Mouse (Mus musculus): ENCODE data around the gene Mnat1. TPM values are rescaled to one million over a fixed set of nuclear protein-coding genes. Genes with fewer than 3 reads are reported as not detected.

Gene Mnat1
- total and polyA plus RNA-seq, 3 experiments, result 39.4 to 69.0 (median 64.2) TPM

GRCm38 (mm10) chr12:73308711-73309110 is 185.2 kb downstream of the Mnat1 start:
- H3K4me3 ChIP-seq (replicated peaks in 1 of 3; ENCODE audit: low read depth in 2 of 3, low read length in 2 of 3, poor library complexity in 1 of 3), result no peak overlapping the region
- H3K27ac ChIP-seq (ENCODE audit: insufficient read depth, low read depth), result no peak overlapping the region
- TF ChIP-seq PAX5 (IDR thresholded peaks at IDR 0.05; ENCODE audit: low read length), result no peak
- no peak for TF ChIP-seq NRF1 (IDR thresholded peaks at IDR 0.05; ENCODE audit: low read depth, low read length)
- TF ChIP-seq ZC3H11A (IDR thresholded peaks at IDR 0.05; ENCODE audit: low read depth, low read length), result no peak
- no peak for TF ChIP-seq ELF1 (IDR thresholded peaks at IDR 0.05; ENCODE audit: low read depth, low read length)
- no peak for TF ChIP-seq SIN3A (IDR thresholded peaks at IDR 0.05; ENCODE audit: low read length)
- no peak for TF ChIP-seq MAFK (IDR thresholded peaks at IDR 0.05; ENCODE audit: insufficient replicate concordance, low read length)
- H3K4me2 ChIP-seq (ENCODE audit: insufficient read depth, low read depth, poor library complexity, severe bottlenecking), result no peak overlapping the region
- H3K9me3 ChIP-seq (replicated peaks; ENCODE audit: low read length), result no peaks in the 10 kb centered on the region
- H3K36me3 ChIP-seq (replicated peaks in 1 of 2; ENCODE audit: control insufficient read depth in 1 of 2, insufficient read depth in 1 of 2, low read length in 1 of 2), result peaks cover 5 to 27% of the 10 kb centered on the region in 2 experiments
- in situ Hi-C loops (cut with MboI; ENCODE audit: low pct_ligation_motif_present, low pct_unique_long_range_greater_than_20kb, low sequenced_read_pairs) (loop anchor here (25.0 kb wide), 1 partner anchor 271 kb away; no protein-coding TSS in a partner anchor), dilution Hi-C loops (cut with MboI; ENCODE audit: extremely low pct_ligation_motif_present, extremely low pct_unique_long_range_greater_than_20kb, low sequenced_read_pairs) (no loop called here)
- no peaks in the 10 kb centered on the region for H3K4me1 ChIP-seq (ENCODE audit: control insufficient read depth in 1 of 2, insufficient read depth in 2 of 2)
- no peak overlapping the region for H3K9ac ChIP-seq (ENCODE audit: insufficient read depth, low read depth)
- DNase-seq (ENCODE audit: extremely low read depth), result no peak
- H3K79me2 ChIP-seq (replicated peaks; ENCODE audit: control insufficient read depth, extremely low read depth, insufficient read depth, poor library complexity, severe bottlenecking), result no peaks in the 10 kb centered on the region
- no peaks in the 10 kb centered on the region for H3K27me3 ChIP-seq (replicated peaks)

DNA sequence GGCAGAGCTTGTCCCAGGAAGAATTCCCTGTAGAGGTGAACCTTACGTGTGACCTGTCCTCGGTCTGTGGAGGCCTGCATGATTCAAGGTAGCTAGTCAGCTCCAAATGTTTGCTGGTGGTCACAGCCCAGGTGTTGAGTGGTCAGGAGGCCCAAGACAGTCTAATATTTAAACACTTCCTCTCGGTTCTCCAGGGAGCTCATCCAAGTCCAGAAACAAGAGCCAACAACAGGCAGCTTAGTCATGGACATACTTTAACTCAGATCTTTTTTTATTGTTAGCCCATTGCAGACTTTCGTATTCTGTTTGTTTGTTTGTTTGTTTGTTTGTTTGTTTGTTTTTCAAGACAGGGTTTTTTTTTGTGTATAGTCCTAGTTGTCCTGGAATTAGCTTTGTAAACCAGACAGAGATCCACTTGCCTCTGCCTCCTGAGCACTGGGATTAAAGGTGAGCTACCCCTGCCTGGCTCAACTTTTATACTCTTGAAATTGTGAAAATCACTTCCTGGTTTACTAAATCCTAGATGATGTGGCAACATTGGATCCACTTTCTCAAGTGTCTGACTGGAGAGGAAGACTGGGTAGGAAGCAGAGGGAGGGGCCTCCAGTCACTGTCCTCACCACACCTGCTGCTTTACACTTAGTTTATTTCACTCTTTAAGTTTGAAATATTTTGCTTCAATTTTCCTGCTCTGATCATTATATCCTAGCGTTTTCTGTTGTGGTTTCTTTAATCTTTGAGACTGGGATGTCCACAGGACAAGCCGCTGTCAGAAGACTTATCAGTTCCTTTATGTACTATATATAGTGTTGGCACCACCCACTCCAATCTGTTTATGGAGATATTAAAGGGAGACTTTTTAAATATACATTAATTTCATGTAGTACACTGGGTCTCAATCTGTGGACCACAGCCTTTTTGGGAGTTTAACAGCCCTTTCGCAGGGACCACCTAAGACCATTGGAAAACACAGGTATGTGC is 194.5 kb downstream of the Mnat1 start:
- in situ Hi-C loops (cut with MboI; ENCODE audit: low pct_ligation_motif_present, low pct_unique_long_range_greater_than_20kb, low sequenced_read_pairs) (loop anchor here (25.0 kb wide), 1 partner anchor 281 kb away; no protein-coding TSS in a partner anchor), dilution Hi-C loops (cut with MboI; ENCODE audit: extremely low pct_ligation_motif_present, extremely low pct_unique_long_range_greater_than_20kb, low sequenced_read_pairs) (no loop called here)
- Histone ChIP-seq H3K27me3 (replicated peaks) (no peaks in the 10 kb centered on the region), H3K4me3 (replicated peaks in 1 of 3; ENCODE audit: low read depth in 2 of 3, low read length in 2 of 3, poor library complexity in 1 of 3) (no peak overlapping the region), H3K9me3 (replicated peaks; ENCODE audit: low read length) (no peaks in the 10 kb centered on the region), H3K27ac (ENCODE audit: insufficient read depth, low read depth) (no peak overlapping the region), H3K79me2 (replicated peaks; ENCODE audit: control insufficient read depth, extremely low read depth, insufficient read depth, poor library complexity, severe bottlenecking) (no peaks in the 10 kb centered on the region), H3K4me1 (ENCODE audit: control insufficient read depth in 1 of 2, insufficient read depth in 2 of 2) (peaks cover 0 to 10% of the 10 kb centered on the region in 2 experiments; a peak in 2 of 4 replicates), H3K36me3 (replicated peaks in 1 of 2; ENCODE audit: control insufficient read depth in 1 of 2, insufficient read depth in 1 of 2, low read length in 1 of 2) (peaks cover 6 to 13% of the 10 kb centered on the region in 2 experiments), H3K4me2 (ENCODE audit: insufficient read depth, low read depth, poor library complexity, severe bottlenecking) (no peak overlapping the region), H3K9ac (ENCODE audit: insufficient read depth, low read depth) (no peak overlapping the region)
- no peak for TF ChIP-seq ZNF384 (IDR thresholded peaks at IDR 0.05; ENCODE audit: low read depth, low read length)
- no peak for DNase-seq (ENCODE audit: extremely low read depth)

Other genes with a start within 250 kb of the Mnat1 start
- 0.04 and 0.13 TPM in 2 replicates for gene Six6, start 183.8 kb upstream of the Mnat1 start, total RNA-seq (2012; rRNA removed)
- not detected in 2 replicates for gene Six6, start 183.8 kb upstream of the Mnat1 start, total RNA-seq (2014; rRNA removed)
- 0.61 and 0.87 TPM in 2 replicates for gene Six6, start 183.8 kb upstream of the Mnat1 start, polyA plus RNA-seq (2012; ENCODE audit: insufficient read length, low read depth)
- gene 4930447C04Rik, start 182.9 kb upstream of the Mnat1 start, total RNA-seq (2012; rRNA removed), result 0.55 and 0.89 TPM in 2 replicates
- 0.52 and 0.74 TPM in 2 replicates for gene 4930447C04Rik, start 182.9 kb upstream of the Mnat1 start, total RNA-seq (2014; rRNA removed)
- 0.74 and 0.85 TPM in 2 replicates for gene 4930447C04Rik, start 182.9 kb upstream of the Mnat1 start, polyA plus RNA-seq (2012; ENCODE audit: insufficient read length, low read depth)
- gene Six1, start 69.8 kb upstream of the Mnat1 start, total RNA-seq (2012; rRNA removed), result 8.1 and 9.5 TPM in 2 replicates
- gene Six1, start 69.8 kb upstream of the Mnat1 start, total RNA-seq (2014; rRNA removed), result 7.6 and 7.9 TPM in 2 replicates
- 16.1 and 16.5 TPM in 2 replicates for gene Six1, start 69.8 kb upstream of the Mnat1 start, polyA plus RNA-seq (2012; ENCODE audit: insufficient read length, low read depth)
- gene Six4, start 10.3 kb upstream of the Mnat1 start, total RNA-seq (2012; rRNA removed), result 2.0 and 2.4 TPM in 2 replicates
- 2.2 and 2.4 TPM in 2 replicates for gene Six4, start 10.3 kb upstream of the Mnat1 start, total RNA-seq (2014; rRNA removed)
- gene Six4, start 10.3 kb upstream of the Mnat1 start, polyA plus RNA-seq (2012; ENCODE audit: insufficient read length, low read depth), result 1.9 and 2.5 TPM in 2 replicates
- gene Trmt5, start 163.0 kb downstream of the Mnat1 start, total RNA-seq (2012; rRNA removed), result 21.9 and 26.3 TPM in 2 replicates
- gene Trmt5, start 163.0 kb downstream of the Mnat1 start, total RNA-seq (2014; rRNA removed), result 51.3 and 57.7 TPM in 2 replicates
- gene Trmt5, start 163.0 kb downstream of the Mnat1 start, polyA plus RNA-seq (2012; ENCODE audit: insufficient read length, low read depth), result 40.4 and 40.5 TPM in 2 replicates
- 10.2 and 10.3 TPM in 2 replicates for gene Slc38a6, start 163.1 kb downstream of the Mnat1 start, total RNA-seq (2012; rRNA removed)
- 13.6 and 15.4 TPM in 2 replicates for gene Slc38a6, start 163.1 kb downstream of the Mnat1 start, total RNA-seq (2014; rRNA removed)
- gene Slc38a6, start 163.1 kb downstream of the Mnat1 start, polyA plus RNA-seq (2012; ENCODE audit: insufficient read length, low read depth), result 6.9 and 7.0 TPM in 2 replicates